Mouse (Mus musculus) stomach, postnatal 0 days (tissue): ENCODE measurements around the gene Nploc4.

Experiments used
- CTCF ChIP-seq: IDR thresholded peaks from 2 replicates; pipeline ENCODE4 v1.5.1; 2016; ENCODE audit warnings: antibody characterized with exemption, low read depth, mild to moderate bottlenecking, moderate library complexity
- EP300 ChIP-seq: optimal IDR thresholded peaks from 2 replicates; pipeline ENCODE3; 2016; ENCODE audit warnings: antibody characterized with exemption

GRCm38 (mm10) chr11:120445475-120445874 lies 8.0 kb upstream of the Nploc4 start:
- TF ChIP-seq CTCF = no peak
- TF ChIP-seq EP300 = no peak
